Mouse (Mus musculus) forebrain, embryonic 13.5 days (tissue): ENCODE measurements around the gene Pacsin2. TPM values are rescaled to one million over a fixed set of nuclear protein-coding genes. Genes with fewer than 3 reads are reported as not detected.

Source experiments
- ATAC-seq: fragments of 200-750 bp; cut with Nextera tagmentation; 2 replicates; pipeline ENCODE4 v1.8.0; 2017
- H3K27ac ChIP-seq: fragments of 300-500 bp; sonication (generic); 2 replicates; pipeline ENCODE4 v1.5.1; 2015; ENCODE audit warnings: inconsistent platforms, mild to moderate bottlenecking, moderate library complexity
- H3K27me3 ChIP-seq: fragments of 300-500 bp; sonication (generic); 2 replicates; pipeline ENCODE4 v1.6.1; 2015; ENCODE audit warnings: mild to moderate bottlenecking, inconsistent platforms
- H3K36me3 ChIP-seq: fragments of 300-500 bp; sonication (generic); 2 replicates; pipeline ENCODE4 v1.6.1; 2015; ENCODE audit warnings: mild to moderate bottlenecking, inconsistent platforms; ENCODE audit not compliant: poor library complexity, severe bottlenecking
- H3K4me1 ChIP-seq: fragments of 300-500 bp; sonication (generic); 2 replicates; pipeline ENCODE4 v1.6.1; 2015; ENCODE audit warnings: inconsistent platforms
- H3K4me2 ChIP-seq: fragments of 300-500 bp; sonication (generic); 2 replicates; pipeline ENCODE4 v1.6.1; 2015; ENCODE audit warnings: inconsistent platforms, mild to moderate bottlenecking, moderate library complexity
- H3K4me3 ChIP-seq: fragments of 300-500 bp; sonication (generic); 2 replicates; pipeline ENCODE4 v1.5.1; 2015; ENCODE audit warnings: mild to moderate bottlenecking, inconsistent platforms
- H3K9ac ChIP-seq: fragments of 300-500 bp; sonication (generic); 2 replicates; pipeline ENCODE4 v1.6.1; 2015; ENCODE audit warnings: mild to moderate bottlenecking, inconsistent platforms
- H3K9me3 ChIP-seq: fragments of 300-500 bp; sonication (generic); replicated peaks from 2 replicates; pipeline ENCODE4 v1.6.1; 2016; ENCODE audit warnings: inconsistent platforms
- WGBS: fragments of 180-500 bp; shearing (Covaris S2); methylation state at CpG from one replicate; pipeline ENCODE4 v1.1.7; 2015; 5-methylcytosine and 5-hydroxymethylcytosine counted together
- polyA plus RNA-seq: library from polyadenylated mRNA; unstranded; fragments of >200 nt; fragmentation: Nextera tagmentation; extraction: Ambion mirVana; gene quantifications from 2 replicates; pipeline ENCODE4 v1.2.1, GENCODE M21; 2015

The Pacsin2 gene
- polyA plus RNA-seq, 1 experiment from 2014 or later: 26.0 TPM

GRCm38 (mm10) chr15:83444425-83444824, 20.0 kb downstream of the Pacsin2 start:
- ATAC-seq: no peak
- peaks cover 13% of the 10 kb centered on the region for H3K4me1 ChIP-seq
- H3K9ac ChIP-seq: no peak overlapping the region
- no peak overlapping the region for H3K4me3 ChIP-seq
- no peak overlapping the region for H3K4me2 ChIP-seq
- WGBS: 66% methylated on average over 6 of the region's 6 CpGs
- H3K9me3 ChIP-seq: no peaks in the 10 kb centered on the region
- no peaks in the 10 kb centered on the region for H3K36me3 ChIP-seq
- H3K27ac ChIP-seq: no peak overlapping the region
- H3K27me3 ChIP-seq: no peaks in the 10 kb centered on the region

GRCm38 (mm10) chr15:83442495-83443037, 21.8 kb downstream of the Pacsin2 start:
- Histone ChIP-seq H3K4me2 (no peak overlapping the region), H3K4me3 (no peak overlapping the region), H3K4me1 (peaks cover 5% of the 10 kb centered on the region), H3K9ac (no peak overlapping the region), H3K36me3 (no peaks in the 10 kb centered on the region), H3K27me3 (no peaks in the 10 kb centered on the region), H3K9me3 (no peaks in the 10 kb centered on the region), H3K27ac (no peak overlapping the region)
- no peak for ATAC-seq
- WGBS: 91% methylated on average over 4 of the region's 4 CpGs

GRCm38 (mm10) chr15:83440726-83441125, 23.7 kb downstream of the Pacsin2 start:
- no peak for ATAC-seq
- Histone ChIP-seq H3K9ac (no peak overlapping the region), H3K9me3 (no peaks in the 10 kb centered on the region), H3K36me3 (no peaks in the 10 kb centered on the region), H3K4me2 (no peak overlapping the region), H3K27me3 (no peaks in the 10 kb centered on the region), H3K27ac (no peak overlapping the region), H3K4me1 (peaks cover 1% of the 10 kb centered on the region; the same call in 1 of the 2 replicates), H3K4me3 (no peak overlapping the region)
- WGBS: 74% methylated on average over 5 of the region's 5 CpGs

GRCm38 (mm10) chr15:83436541-83436940, 27.9 kb downstream of the Pacsin2 start:
- ATAC-seq: no peak
- Histone ChIP-seq H3K36me3 (no peaks in the 10 kb centered on the region), H3K27ac (no peak overlapping the region), H3K4me3 (no peak overlapping the region), H3K9ac (no peak overlapping the region), H3K27me3 (no peaks in the 10 kb centered on the region), H3K9me3 (no peaks in the 10 kb centered on the region), H3K4me1 (peaks cover 4% of the 10 kb centered on the region; the same call in 1 of the 2 replicates), H3K4me2 (no peak overlapping the region)
- 80% methylated on average over 9 of the region's 9 CpGs for WGBS

GRCm38 (mm10) chr15:83435324-83436090, 28.9 kb downstream of the Pacsin2 start:
- no peak overlapping the region for H3K4me3 ChIP-seq
- no peak overlapping the region for H3K4me2 ChIP-seq
- no peak overlapping the region for H3K27ac ChIP-seq
- H3K36me3 ChIP-seq: no peaks in the 10 kb centered on the region
- ATAC-seq: no peak
- 73% methylated on average over 8 of the region's 8 CpGs for WGBS
- H3K4me1 ChIP-seq: peaks cover 4% of the 10 kb centered on the region; the same call in 1 of the 2 replicates
- no peaks in the 10 kb centered on the region for H3K27me3 ChIP-seq
- no peak overlapping the region for H3K9ac ChIP-seq
- no peaks in the 10 kb centered on the region for H3K9me3 ChIP-seq

- Histone ChIP-seq H3K9me3 (no peaks in the 10 kb centered on the region), H3K4me1 (peaks cover 4% of the 10 kb centered on the region; the same call in 1 of the 2 replicates), H3K27ac (no peak overlapping the region), H3K27me3 (no peaks in the 10 kb centered on the region), H3K4me2 (no peak overlapping the region), H3K4me3 (no peak overlapping the region), H3K36me3 (no peaks in the 10 kb centered on the region), H3K9ac (no peak overlapping the region)
- 81% methylated on average over 4 of the region's 4 CpGs for WGBS
- ATAC-seq: no peak
Measured at GRCm38 (mm10) chr15:83434692-83435091, 29.7 kb downstream of the Pacsin2 start.

GRCm38 (mm10) chr15:83433344-83433743, 31.1 kb downstream of the Pacsin2 start:
- Histone ChIP-seq H3K4me1 (peaks cover 4% of the 10 kb centered on the region; the same call in 1 of the 2 replicates), H3K4me2 (no peak overlapping the region), H3K27me3 (no peaks in the 10 kb centered on the region), H3K9ac (no peak overlapping the region), H3K36me3 (no peaks in the 10 kb centered on the region), H3K27ac (no peak overlapping the region), H3K4me3 (no peak overlapping the region), H3K9me3 (no peaks in the 10 kb centered on the region)
- 83% methylated on average over 2 of the region's 2 CpGs for WGBS
- no peak for ATAC-seq

GRCm38 (mm10) chr15:83432231-83433031, 32.0 kb downstream of the Pacsin2 start:
- H3K9ac ChIP-seq: no peak overlapping the region
- WGBS: 76% methylated on average over 15 of the region's 15 CpGs
- H3K4me1 ChIP-seq: peaks cover 4% of the 10 kb centered on the region; the same call in 1 of the 2 replicates
- no peak overlapping the region for H3K4me3 ChIP-seq
- ATAC-seq: no peak
- no peaks in the 10 kb centered on the region for H3K36me3 ChIP-seq
- no peak overlapping the region for H3K27ac ChIP-seq
- H3K27me3 ChIP-seq: no peaks in the 10 kb centered on the region
- no peaks in the 10 kb centered on the region for H3K9me3 ChIP-seq
- H3K4me2 ChIP-seq: no peak overlapping the region

GRCm38 (mm10) chr15:83430986-83431763, 33.2 kb downstream of the Pacsin2 start:
- no peak overlapping the region for H3K4me3 ChIP-seq
- H3K27me3 ChIP-seq: no peaks in the 10 kb centered on the region
- no peak overlapping the region for H3K9ac ChIP-seq
- H3K36me3 ChIP-seq: no peaks in the 10 kb centered on the region
- H3K4me2 ChIP-seq: no peak overlapping the region
- no peak overlapping the region for H3K27ac ChIP-seq
- H3K9me3 ChIP-seq: no peaks in the 10 kb centered on the region
- WGBS: 92% methylated on average over 14 of the region's 14 CpGs
- no peak for ATAC-seq
- peaks cover 4% of the 10 kb centered on the region; the same call in 1 of the 2 replicates for H3K4me1 ChIP-seq

GRCm38 (mm10) chr15:83430419-83430818, 34.0 kb downstream of the Pacsin2 start:
- H3K36me3 ChIP-seq: no peaks in the 10 kb centered on the region
- 57% methylated on average over 7 of the region's 7 CpGs for WGBS
- no peak overlapping the region for H3K27ac ChIP-seq
- H3K9ac ChIP-seq: no peak overlapping the region
- ATAC-seq: no peak
- H3K4me2 ChIP-seq: no peak overlapping the region
- no peaks in the 10 kb centered on the region for H3K27me3 ChIP-seq
- H3K9me3 ChIP-seq: no peaks in the 10 kb centered on the region
- H3K4me1 ChIP-seq: 0 out of 2 replicates have a peak, but pooled peaks cover 5% of the 10 kb centered on the region
- no peak overlapping the region for H3K4me3 ChIP-seq

- Histone ChIP-seq H3K36me3 (no peaks in the 10 kb centered on the region), H3K9ac (no peak overlapping the region), H3K9me3 (no peaks in the 10 kb centered on the region), H3K27me3 (no peaks in the 10 kb centered on the region), H3K4me3 (no peak overlapping the region), H3K4me1 (0 out of 2 replicates have a peak, but pooled peaks cover 5% of the 10 kb centered on the region), H3K27ac (no peak overlapping the region), H3K4me2 (no peak overlapping the region)
- WGBS: 100% methylated on average over 1 of the region's 1 CpGs
- no peak for ATAC-seq
Measured at GRCm38 (mm10) chr15:83428586-83428985, 35.8 kb downstream of the Pacsin2 start.
